Comparison of ENCODE assay signal across 8 mouse cellular contexts in the genomic region with DNA sequence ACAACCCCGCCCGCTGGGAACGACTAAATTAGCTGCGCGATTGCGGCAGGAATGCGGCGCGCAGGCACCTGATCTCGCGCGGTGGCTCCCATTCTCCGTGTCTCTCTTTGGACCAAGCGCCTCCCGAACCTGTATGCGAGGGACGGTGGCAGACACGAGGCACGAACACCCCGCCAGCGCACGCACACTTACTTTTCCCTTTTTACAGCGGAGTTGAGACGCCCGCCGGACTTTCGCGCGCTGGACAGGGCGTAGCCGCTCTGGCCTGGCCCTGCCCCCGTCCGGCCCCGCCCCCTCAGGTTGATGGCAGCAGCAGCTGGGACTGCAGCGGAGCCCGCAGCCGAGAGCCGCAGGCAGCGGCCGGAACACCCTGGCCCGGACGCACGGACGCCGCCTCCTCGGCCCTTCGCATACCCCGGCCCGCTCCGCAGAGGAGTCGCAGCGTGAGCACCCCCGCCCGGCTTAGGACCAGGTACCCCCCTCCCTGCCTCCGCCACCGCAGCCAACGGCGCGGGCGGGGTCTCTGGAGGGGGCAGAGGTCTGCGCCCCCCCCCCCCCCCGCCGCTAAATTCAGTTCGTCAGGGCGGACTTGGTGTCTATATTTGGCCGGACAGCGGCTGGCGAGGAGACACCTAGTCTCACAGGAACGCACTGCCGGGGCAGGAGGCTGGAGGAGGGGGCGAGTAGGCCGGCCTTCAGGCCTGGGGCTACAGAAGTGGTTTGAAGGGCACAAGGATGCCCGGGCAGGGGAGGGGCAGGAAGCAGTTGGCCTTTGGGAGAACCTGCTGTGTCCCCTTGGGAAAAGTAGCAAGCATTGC. TPM values are rescaled to one million over a fixed set of nuclear protein-coding genes. Genes with fewer than 3 reads are reported as not detected.
A peak's percentile ranks its signal among the peaks of the same experiment; 100 is the strongest.
DNase-seq lines count a peak whose midpoint lies in the region; ATAC-seq and TF ChIP-seq lines count a peak whose summit lies in the region.

Gene Coro6, plus strand, starts transcription at position 129 of the 818 bp plus-strand sequence.

- no peaks in the 10 kb centered on the region for H3K9me3 ChIP-seq in forebrain, postnatal 0 days (ENCODE audit: low read length)
- no peaks in the 10 kb centered on the region for H3K9me3 ChIP-seq in hindbrain, embryonic 12.5 days (replicated peaks)
- H3K9me3 ChIP-seq in stomach, embryonic 14.5 days (ENCODE audit: control insufficient read depth, low read depth, low read length) = no peaks in the 10 kb centered on the region

- peak; percentile 56 for ATAC-seq in forebrain, postnatal 0 days
- peak; percentile 51; the same call in 1 of the 2 replicates for ATAC-seq in hindbrain, embryonic 12.5 days (ENCODE audit: low FRiP score)
- ATAC-seq in stomach, embryonic 14.5 days (ENCODE audit: insufficient number of reproducible peaks, insufficient read depth, low FRiP score, low read depth) = peak; percentile 86; the same call in 1 of the 2 replicates

- no peak for TF ChIP-seq POLR2A in cerebellum, adult 2 months (IDR thresholded peaks at IDR 0.05; ENCODE audit: borderline replicate concordance, insufficient read depth, low read length)

- H3K9ac ChIP-seq in forebrain, postnatal 0 days = peak within 1 kb of the TSS; percentile 56
- peak within 1 kb of the TSS; percentile 64 for H3K9ac ChIP-seq in hindbrain, embryonic 12.5 days
- H3K9ac ChIP-seq in stomach, embryonic 14.5 days (replicated peaks; ENCODE audit: low read depth, low read length) = peak within 1 kb of the TSS; percentile 33; the same call in 1 of the 2 replicates

- DNase-seq in cerebellum, adult 2 months = peak; percentile 55 to 58
- no peak for DNase-seq in cerebellum, postnatal 4 days (ENCODE audit: low spot score in 2 of 2)
- peak; percentile 84 for DNase-seq in adrenal gland, postnatal 25 days
- no peak for DNase-seq in forebrain, postnatal 0 days
- peak in 1 of 2 experiments; percentile 48 for DNase-seq in left cerebral cortex, postnatal 36 days (ENCODE audit: low spot score in 2 of 2)
- DNase-seq in mesoderm, embryonic 11.5 days (ENCODE audit: low read depth, low spot score) = peak; percentile 64

- under 1% methylated on average over 72 of the region's 73 CpGs for WGBS in cerebellum, adult 2 months
- WGBS in forebrain, postnatal 0 days = 3% methylated on average over 70 of the region's 73 CpGs
- WGBS in hindbrain, embryonic 12.5 days = under 1% methylated on average over 72 of the region's 73 CpGs
- WGBS in stomach, embryonic 14.5 days = 1% methylated on average over 64 of the region's 73 CpGs

- peak within 1 kb of the TSS; percentile 99 for H3K4me2 ChIP-seq in forebrain, postnatal 0 days (ENCODE audit: low read depth)
- H3K4me2 ChIP-seq in hindbrain, embryonic 12.5 days (replicated peaks) = peak within 1 kb of the TSS; percentile 99
- H3K4me2 ChIP-seq in stomach, embryonic 14.5 days (replicated peaks; ENCODE audit: low read depth, low read length) = peak within 1 kb of the TSS; percentile 94

- peak within 1 kb of the TSS; percentile 59 for H3K4me3 ChIP-seq in cerebellum, adult 2 months (replicated peaks; ENCODE audit: insufficient read depth, low read depth, low read length)
- peak within 1 kb of the TSS; percentile 45 for H3K4me3 ChIP-seq in forebrain, postnatal 0 days (ENCODE audit: low read depth, low read length)
- peak within 1 kb of the TSS; percentile 54 for H3K4me3 ChIP-seq in hindbrain, embryonic 12.5 days
- peak within 1 kb of the TSS; percentile 45 for H3K4me3 ChIP-seq in stomach, embryonic 14.5 days (ENCODE audit: low read depth, low read length)

- H3K27me3 ChIP-seq in cerebellum, adult 2 months (ENCODE audit: control insufficient read depth, insufficient read depth, low read length) = no peaks in the 10 kb centered on the region
- no peaks in the 10 kb centered on the region; the same call in none of the 2 replicates for H3K27me3 ChIP-seq in forebrain, postnatal 0 days (ENCODE audit: insufficient read depth, low read length)
- peaks cover 74% of the 10 kb centered on the region for H3K27me3 ChIP-seq in hindbrain, embryonic 12.5 days
- peaks cover 24% of the 10 kb centered on the region for H3K27me3 ChIP-seq in stomach, embryonic 14.5 days (ENCODE audit: control insufficient read depth, insufficient read depth, low read length)

- H3K36me3 ChIP-seq in forebrain, postnatal 0 days (ENCODE audit: insufficient read depth) = no peaks in the 10 kb centered on the region
- H3K36me3 ChIP-seq in hindbrain, embryonic 12.5 days = no peaks in the 10 kb centered on the region
- H3K36me3 ChIP-seq in stomach, embryonic 14.5 days (ENCODE audit: control insufficient read depth, insufficient read depth, low read length) = no peaks in the 10 kb centered on the region

- no peak for TF ChIP-seq CTCF in cerebellum, adult 2 months (IDR thresholded peaks at IDR 0.05; ENCODE audit: borderline replicate concordance, insufficient read depth, low read depth, low read length)
- no peak for TF ChIP-seq CTCF in forebrain, postnatal 0 days (IDR thresholded peaks at IDR 0.05; ENCODE audit: low read depth)

- H3K27ac ChIP-seq in cerebellum, adult 2 months (ENCODE audit: insufficient read depth, low read length) = no peak within 1 kb of the TSS
- no peak within 1 kb of the TSS for H3K27ac ChIP-seq in forebrain, postnatal 0 days (ENCODE audit: low read depth, low read length)
- H3K27ac ChIP-seq in hindbrain, embryonic 12.5 days = no peak within 1 kb of the TSS
- no peak within 1 kb of the TSS for H3K27ac ChIP-seq in stomach, embryonic 14.5 days (ENCODE audit: low read length)

- H3K4me1 ChIP-seq in cerebellum, adult 2 months (ENCODE audit: control insufficient read depth, insufficient read depth, low read length) = no peaks in the 10 kb centered on the region
- H3K4me1 ChIP-seq in forebrain, postnatal 0 days (ENCODE audit: insufficient read depth) = peaks cover 5% of the 10 kb centered on the region
- peaks cover 14% of the 10 kb centered on the region for H3K4me1 ChIP-seq in hindbrain, embryonic 12.5 days
- 0 out of 2 replicates have a peak, but pooled peaks cover 6% of the 10 kb centered on the region for H3K4me1 ChIP-seq in stomach, embryonic 14.5 days (ENCODE audit: control insufficient read depth, insufficient read depth, low read length)

- intact Hi-C loops in left cerebral cortex, postnatal 36 days (cut with DNase I) = loop anchor here (10.0 kb wide), 1 partner anchor 358 kb away; no protein-coding TSS in a partner anchor

RNA-seq across cellular contexts. Expression of gene Coro6, which starts in this region (rescaled TPM):
- polyA plus RNA-seq in cerebellum, adult 2 months (2012; rRNA removed) = 134 and 148 TPM in 2 replicates
- 1.3 and 2.2 TPM in 2 replicates for total RNA-seq in adrenal gland, postnatal 25 days (2021)
- 0.43 and 0.54 TPM in 2 replicates for total RNA-seq in forebrain, postnatal 0 days (2014; rRNA removed)
- 0.12 and 0.28 TPM in 2 replicates for polyA plus RNA-seq in forebrain, postnatal 0 days (2015; fragmentation: Nextera tagmentation; extraction: Ambion mirVana)
- 0.09 and 0.52 TPM in 2 replicates for polyA plus RNA-seq in hindbrain, embryonic 12.5 days (2016; fragmentation: Nextera tagmentation; extraction: Ambion mirVana)
- total RNA-seq in left cerebral cortex, postnatal 36 days (2021) = 10 to 100 TPM; 33.3 to 45.9 TPM
- polyA plus RNA-seq in stomach, embryonic 14.5 days (2014; fragmentation: Nextera tagmentation; extraction: Ambion mirVana) = 0.09 and 0.43 TPM in 2 replicates

Comparison
In these comparisons a context has a peak if more than half of its experiments do, and no peak if none do; other contexts are left out.
1. RNA of gene Coro6 (total RNA-seq): 33.3 to 45.9 TPM in left cerebral cortex, postnatal 36 days; 1.3 to 2.2 TPM in adrenal gland, postnatal 25 days and 0.43 to 0.54 TPM in forebrain, postnatal 0 days; every median in the first group is over 10 times any median in the second.
2. RNA of gene Coro6 (polyA plus RNA-seq): 134 to 148 TPM in cerebellum, adult 2 months; 0.12 to 0.28 TPM in forebrain, postnatal 0 days, 0.09 to 0.52 TPM in hindbrain, embryonic 12.5 days and 0.09 to 0.43 TPM in stomach, embryonic 14.5 days; every median in the first group is over 10 times any median in the second.
3. DNase-seq: peak in cerebellum, adult 2 months (2 of 2), adrenal gland, postnatal 25 days (single experiment) and mesoderm, embryonic 11.5 days (single experiment); none in cerebellum, postnatal 4 days (0 of 2) and forebrain, postnatal 0 days (single experiment).
4. Peak in ATAC-seq, H3K4me3 ChIP-seq, H3K9ac ChIP-seq and H3K4me2 ChIP-seq in forebrain, postnatal 0 days; RNA of the gene not detected or under 1 TPM.
5. Peak in ATAC-seq, H3K4me3 ChIP-seq, H3K9ac ChIP-seq and H3K4me2 ChIP-seq in hindbrain, embryonic 12.5 days; RNA of the gene not detected or under 1 TPM.
6. Peak in ATAC-seq, H3K4me3 ChIP-seq, H3K9ac ChIP-seq and H3K4me2 ChIP-seq in stomach, embryonic 14.5 days; RNA of the gene not detected or under 1 TPM.
7. Peak in every context shown above with its lines, with median percentiles within 50 percentile points of each other: H3K4me3 ChIP-seq, ATAC-seq, H3K4me2 ChIP-seq and H3K9ac ChIP-seq.